Mouse (Mus musculus) heart, embryonic 12.5 days (tissue): ENCODE measurements at regions not wholly inside any gene's neighbourhood (a gene's known extent, or its start where the extent isn't known, plus 50 kb on each side); places are given as distances from the start of the nearest gene placed in this dataset.

Experiments
- ATAC-seq: fragments of 200-750 bp; cut with Nextera tagmentation; 2 replicates; pipeline ENCODE4 v1.8.0; 2017; ENCODE audit warnings: moderate TSS enrichment, moderate library complexity; ENCODE audit not compliant: insufficient number of reproducible peaks, low FRiP score
- H3K27ac ChIP-seq: fragments of 300-500 bp; sonication (generic); 2 replicates; pipeline ENCODE4 v1.5.1; 2016; ENCODE audit warnings: mild to moderate bottlenecking, moderate library complexity; ENCODE audit not compliant: poor library complexity, severe bottlenecking
- H3K27me3 ChIP-seq: fragments of 300-500 bp; sonication (generic); replicated peaks from 2 replicates; pipeline ENCODE4 v1.6.1; 2016; ENCODE audit warnings: mild to moderate bottlenecking, moderate library complexity
- H3K36me3 ChIP-seq: fragments of 300-500 bp; sonication (generic); 2 replicates; pipeline ENCODE4 v1.6.1; 2016; ENCODE audit warnings: mild to moderate bottlenecking, moderate library complexity
- H3K4me1 ChIP-seq: fragments of 300-500 bp; sonication (generic); replicated peaks from 2 replicates; pipeline ENCODE4 v1.6.1; 2016; ENCODE audit warnings: mild to moderate bottlenecking
- H3K4me2 ChIP-seq: fragments of 300-500 bp; sonication (generic); 2 replicates; pipeline ENCODE4 v1.6.1; 2016; ENCODE audit warnings: mild to moderate bottlenecking, moderate library complexity
- H3K4me3 ChIP-seq: fragments of 300-500 bp; sonication (generic); 2 replicates; pipeline ENCODE4 v1.5.1; 2016; ENCODE audit warnings: mild to moderate bottlenecking
- H3K9ac ChIP-seq: fragments of 300-500 bp; sonication (generic); 2 replicates; pipeline ENCODE4 v1.6.1; 2016; ENCODE audit warnings: mild to moderate bottlenecking, moderate library complexity
- H3K9me3 ChIP-seq: fragments of 300-500 bp; sonication (generic); replicated peaks from 2 replicates; pipeline ENCODE4 v1.6.1; 2016; ENCODE audit warnings: mild to moderate bottlenecking, moderate library complexity
- WGBS: fragments of 180-500 bp; shearing (Covaris S2); methylation state at CpG from one replicate; pipeline ENCODE4 v1.1.7; 2016; 5-methylcytosine and 5-hydroxymethylcytosine counted together

- Histone ChIP-seq H3K27me3 (no peaks in the 10 kb centered on the region), H3K4me3 (no peak overlapping the region), H3K4me2 (no peak overlapping the region), H3K36me3 (no peaks in the 10 kb centered on the region), H3K4me1 (no peaks in the 10 kb centered on the region), H3K9ac (no peak overlapping the region), H3K27ac (no peak overlapping the region), H3K9me3 (no peaks in the 10 kb centered on the region)
- ATAC-seq: no peak
- 74% methylated on average over 2 of the region's 2 CpGs for WGBS
Observed at GRCm38 (mm10) chr9:86002996-86003395, 160.8 kb downstream of the Tpbg start.

- Histone ChIP-seq H3K27ac (no peak overlapping the region), H3K4me1 (no peaks in the 10 kb centered on the region), H3K4me3 (no peak overlapping the region), H3K4me2 (no peak overlapping the region), H3K27me3 (no peaks in the 10 kb centered on the region), H3K36me3 (no peaks in the 10 kb centered on the region), H3K9ac (no peak overlapping the region), H3K9me3 (no peaks in the 10 kb centered on the region)
- ATAC-seq: no peak
- WGBS: 71% methylated on average over 2 of the region's 2 CpGs
Observed at GRCm38 (mm10) chr9:86011661-86012060, 169.5 kb downstream of the Tpbg start.

GRCm38 (mm10) chr9:86015841-86016240, 173.7 kb downstream of the Tpbg start:
- Histone ChIP-seq H3K4me1 (no peaks in the 10 kb centered on the region), H3K4me2 (no peak overlapping the region), H3K4me3 (no peak overlapping the region), H3K9me3 (no peaks in the 10 kb centered on the region), H3K27ac (no peak overlapping the region), H3K27me3 (no peaks in the 10 kb centered on the region), H3K36me3 (no peaks in the 10 kb centered on the region), H3K9ac (no peak overlapping the region)
- 69% methylated on average over 4 of the region's 4 CpGs for WGBS
- no peak for ATAC-seq

- no peak overlapping the region for H3K4me2 ChIP-seq
- no peak overlapping the region for H3K27ac ChIP-seq
- H3K27me3 ChIP-seq: no peaks in the 10 kb centered on the region
- 77% methylated on average over 6 of the region's 6 CpGs for WGBS
- no peak for ATAC-seq
- H3K4me1 ChIP-seq: no peaks in the 10 kb centered on the region
- H3K9me3 ChIP-seq: no peaks in the 10 kb centered on the region
- H3K4me3 ChIP-seq: no peak overlapping the region
- H3K36me3 ChIP-seq: no peaks in the 10 kb centered on the region
- H3K9ac ChIP-seq: no peak overlapping the region
Observed at GRCm38 (mm10) chr9:86020133-86020532, 178.0 kb downstream of the Tpbg start.

GRCm38 (mm10) chr9:86020765-86021164, 178.6 kb downstream of the Tpbg start:
- no peak overlapping the region for H3K4me2 ChIP-seq
- no peak overlapping the region for H3K4me3 ChIP-seq
- no peaks in the 10 kb centered on the region for H3K27me3 ChIP-seq
- no peak for ATAC-seq
- no peak overlapping the region for H3K9ac ChIP-seq
- no peaks in the 10 kb centered on the region for H3K9me3 ChIP-seq
- WGBS: 81% methylated on average over 4 of the region's 4 CpGs
- H3K36me3 ChIP-seq: no peaks in the 10 kb centered on the region
- no peak overlapping the region for H3K27ac ChIP-seq
- no peaks in the 10 kb centered on the region for H3K4me1 ChIP-seq

- Histone ChIP-seq H3K9ac (no peak overlapping the region), H3K4me2 (no peak overlapping the region), H3K36me3 (no peaks in the 10 kb centered on the region), H3K27ac (no peak overlapping the region), H3K4me1 (no peaks in the 10 kb centered on the region), H3K9me3 (no peaks in the 10 kb centered on the region), H3K27me3 (no peaks in the 10 kb centered on the region), H3K4me3 (no peak overlapping the region)
- no peak for ATAC-seq
- WGBS: 67% methylated on average over 5 of the region's 5 CpGs
Observed at GRCm38 (mm10) chr9:86030738-86031137, 188.6 kb downstream of the Tpbg start.

- Histone ChIP-seq H3K9ac (no peak overlapping the region), H3K4me1 (peaks cover 5% of the 10 kb centered on the region), H3K36me3 (no peaks in the 10 kb centered on the region), H3K4me3 (no peak overlapping the region), H3K27ac (no peak overlapping the region), H3K9me3 (no peaks in the 10 kb centered on the region), H3K27me3 (no peaks in the 10 kb centered on the region), H3K4me2 (no peak overlapping the region)
- ATAC-seq: peak; percentile 48
- 11% methylated on average over 4 of the region's 4 CpGs for WGBS
Observed at GRCm38 (mm10) chr9:86044098-86044497, 201.9 kb downstream of the Tpbg start.

- ATAC-seq: no peak
- 78% methylated on average over 4 of the region's 4 CpGs for WGBS
Observed at GRCm38 (mm10) chr9:86058116-86058515, 215.9 kb downstream of the Tpbg start.

GRCm38 (mm10) chr9:86060049-86060448, 217.9 kb downstream of the Tpbg start:
- H3K9me3 ChIP-seq: no peaks in the 10 kb centered on the region
- WGBS: 52% methylated on average over 6 of the region's 6 CpGs
- H3K4me2 ChIP-seq: no peak overlapping the region
- H3K27me3 ChIP-seq: no peaks in the 10 kb centered on the region
- H3K9ac ChIP-seq: no peak overlapping the region
- ATAC-seq: no peak
- H3K4me1 ChIP-seq: no peaks in the 10 kb centered on the region
- H3K27ac ChIP-seq: no peak overlapping the region
- H3K36me3 ChIP-seq: no peaks in the 10 kb centered on the region
- H3K4me3 ChIP-seq: no peak overlapping the region

More at GRCm38 (mm10) chr9:86058116-86058515, 215.9 kb downstream of the Tpbg start:
- H3K9me3 ChIP-seq: no peaks in the 10 kb centered on the region
- H3K27me3 ChIP-seq: no peaks in the 10 kb centered on the region
- no peak overlapping the region for H3K9ac ChIP-seq
- no peak overlapping the region for H3K27ac ChIP-seq
- no peaks in the 10 kb centered on the region for H3K36me3 ChIP-seq
- H3K4me3 ChIP-seq: no peak overlapping the region
- no peak overlapping the region for H3K4me2 ChIP-seq
- no peaks in the 10 kb centered on the region for H3K4me1 ChIP-seq

GRCm38 (mm10) chr9:86061230-86061629, 219.1 kb downstream of the Tpbg start:
- Histone ChIP-seq H3K36me3 (no peaks in the 10 kb centered on the region), H3K27ac (no peak overlapping the region), H3K4me3 (no peak overlapping the region), H3K9me3 (no peaks in the 10 kb centered on the region), H3K27me3 (no peaks in the 10 kb centered on the region), H3K4me2 (no peak overlapping the region), H3K4me1 (no peaks in the 10 kb centered on the region), H3K9ac (no peak overlapping the region)
- WGBS: 89% methylated on average over 4 of the region's 4 CpGs
- ATAC-seq: no peak

GRCm38 (mm10) chr9:86079275-86079674, 237.1 kb downstream of the Tpbg start:
- Histone ChIP-seq H3K4me2 (no peak overlapping the region), H3K27ac (no peak overlapping the region), H3K27me3 (no peaks in the 10 kb centered on the region), H3K9me3 (no peaks in the 10 kb centered on the region), H3K4me3 (no peak overlapping the region), H3K36me3 (no peaks in the 10 kb centered on the region), H3K4me1 (0 out of 2 replicates have a peak, but pooled peaks cover 2% of the 10 kb centered on the region), H3K9ac (no peak overlapping the region)
- no peak for ATAC-seq

- 63% methylated on average over 6 of the region's 6 CpGs for WGBS
- Histone ChIP-seq H3K4me1 (0 out of 2 replicates have a peak, but pooled peaks cover 2% of the 10 kb centered on the region), H3K36me3 (no peaks in the 10 kb centered on the region), H3K4me2 (no peak overlapping the region), H3K27me3 (no peaks in the 10 kb centered on the region), H3K9me3 (no peaks in the 10 kb centered on the region), H3K9ac (no peak overlapping the region), H3K27ac (no peak overlapping the region), H3K4me3 (no peak overlapping the region)
- ATAC-seq: no peak
Observed at GRCm38 (mm10) chr9:86081873-86082272, 239.7 kb downstream of the Tpbg start.
